Mouse (Mus musculus): ENCODE results near the gene Brpf3. TPM values are rescaled to one million over a fixed set of nuclear protein-coding genes. Genes with fewer than 3 reads are reported as not detected.

Brpf3 gene
- total and polyA plus RNA-seq, 3 experiments = 0.40 to 12.1 (median 1.5) TPM

DNA sequence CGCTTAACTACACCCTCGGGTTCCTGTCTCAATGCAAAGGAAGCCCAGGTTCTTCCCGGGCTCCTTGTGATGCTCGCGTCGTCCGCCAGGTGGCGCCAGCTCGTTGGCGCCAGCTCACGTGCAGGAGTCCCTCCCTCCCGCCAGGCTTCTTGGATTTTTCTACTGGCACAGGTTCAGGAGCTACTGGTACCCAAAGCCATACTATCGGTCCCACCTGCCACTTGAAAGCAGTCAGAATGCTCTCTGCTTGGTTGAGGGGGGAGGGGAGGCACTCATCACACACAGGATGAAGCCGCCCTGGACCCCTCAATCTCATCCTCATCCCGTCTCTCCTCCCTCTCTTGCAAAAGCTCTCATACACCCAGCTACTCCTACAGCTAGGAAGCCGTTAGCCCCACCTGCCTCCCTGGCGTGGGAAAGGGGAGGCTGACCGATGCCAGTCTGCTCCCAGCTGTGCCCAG lies 79.1 kb downstream of the Brpf3 start (continued):
- no peak for TF ChIP-seq PAX5 (IDR thresholded peaks at IDR 0.05; ENCODE audit: low read length)
- no peak for TF ChIP-seq ETS1 (conservative IDR thresholded peaks at IDR 0.05; ENCODE audit: low read depth, low read length)
- TF ChIP-seq CHD1 (IDR thresholded peaks at IDR 0.05; ENCODE audit: low read depth, low read length) = no peak
- no peak for TF ChIP-seq POLR2AphosphoS2 (IDR thresholded peaks at IDR 0.05; ENCODE audit: low read depth, low read length)
- no peak for TF ChIP-seq MAFK (IDR thresholded peaks at IDR 0.05; ENCODE audit: insufficient replicate concordance, low read length)
- no peak for TF ChIP-seq CHD2 (IDR thresholded peaks at IDR 0.05; ENCODE audit: low read length)
- TF ChIP-seq E2F4 (IDR thresholded peaks at IDR 0.05; ENCODE audit: insufficient replicate concordance, low read depth, low read length) = 0 out of 2 replicates have a peak, but pooled peaks have one; percentile 47

DNA sequence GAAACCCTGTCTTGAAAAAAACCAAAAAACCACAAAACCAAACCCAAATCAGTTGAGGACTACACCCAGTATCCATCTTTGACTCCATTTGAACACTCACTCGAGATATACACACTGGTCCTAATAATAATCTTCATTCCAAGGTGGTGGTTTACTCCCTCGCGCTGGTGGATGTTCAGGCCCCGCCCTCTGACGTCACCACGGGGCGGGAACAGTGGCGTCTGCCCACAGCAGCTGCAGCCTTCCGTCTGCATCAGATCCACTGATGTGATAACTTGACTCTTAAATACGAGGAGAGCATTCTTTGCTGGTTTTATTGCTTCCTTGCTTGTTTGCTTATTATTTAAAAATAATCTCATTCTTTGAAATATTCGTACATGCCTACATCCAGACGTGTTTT lies 81.4 kb downstream of the Brpf3 start:
- H3K4me3 ChIP-seq (replicated peaks in 1 of 3; ENCODE audit: low read depth in 2 of 3, low read length in 2 of 3, poor library complexity in 1 of 3) = no peak overlapping the region
- H3K4me2 ChIP-seq (ENCODE audit: insufficient read depth, low read depth, poor library complexity, severe bottlenecking) = peak overlapping the region; percentile 76
- peak overlapping the region; percentile 33; the same call in 1 of the 2 replicates for H3K9ac ChIP-seq (ENCODE audit: insufficient read depth, low read depth)
- H3K27me3 ChIP-seq (replicated peaks) = peaks cover 11% of the 10 kb centered on the region
- H3K36me3 ChIP-seq (replicated peaks in 1 of 2; ENCODE audit: control insufficient read depth in 1 of 2, insufficient read depth in 1 of 2, low read length in 1 of 2) = no peaks in the 10 kb centered on the region
- in situ Hi-C loops (cut with MboI; ENCODE audit: low pct_ligation_motif_present, low pct_unique_long_range_greater_than_20kb, low sequenced_read_pairs) (no loop called here), dilution Hi-C loops (cut with MboI; ENCODE audit: extremely low pct_ligation_motif_present, extremely low pct_unique_long_range_greater_than_20kb, low sequenced_read_pairs) (no loop called here)
- H3K9me3 ChIP-seq (replicated peaks; ENCODE audit: low read length) = no peaks in the 10 kb centered on the region
- H3K79me2 ChIP-seq (replicated peaks; ENCODE audit: control insufficient read depth, extremely low read depth, insufficient read depth, poor library complexity, severe bottlenecking) = no peaks in the 10 kb centered on the region
- H3K4me1 ChIP-seq (ENCODE audit: control insufficient read depth in 1 of 2, insufficient read depth in 2 of 2) = peaks cover 0 to 16% of the 10 kb centered on the region in 2 experiments; a peak in 2 of 4 replicates
- H3K27ac ChIP-seq (ENCODE audit: insufficient read depth, low read depth) = no peak overlapping the region
- DNase-seq (ENCODE audit: extremely low read depth) = peak; percentile 75
- TF ChIP-seq E2F4 (IDR thresholded peaks at IDR 0.05; ENCODE audit: insufficient replicate concordance, low read depth, low read length) = 0 out of 2 replicates have a peak, but pooled peaks have one; percentile 12
- no peak for TF ChIP-seq USF2 (conservative IDR thresholded peaks at IDR 0.05; ENCODE audit: low read depth, low read length)

DNA sequence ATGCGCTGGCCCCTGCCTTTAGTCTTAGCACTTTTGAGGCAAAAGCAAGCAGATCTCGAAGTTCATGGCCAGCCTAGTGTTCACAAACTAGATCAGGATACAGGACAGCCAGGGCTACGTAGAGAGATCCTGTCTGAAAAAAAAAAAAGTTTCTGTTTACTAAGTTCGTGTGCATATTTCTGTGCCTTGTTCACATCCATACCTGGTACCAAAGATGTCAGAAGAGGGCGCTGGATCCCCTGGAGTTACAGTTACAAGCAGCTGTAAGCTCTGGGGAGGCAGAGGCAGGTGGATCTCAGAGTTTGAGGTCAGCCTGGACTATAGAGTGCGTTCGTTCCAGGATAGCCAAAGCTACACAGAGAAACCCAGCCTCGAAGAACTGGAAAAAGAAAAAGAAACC lies 81.9 kb downstream of the Brpf3 start:
- H3K4me3 ChIP-seq (replicated peaks in 1 of 3; ENCODE audit: low read depth in 2 of 3, low read length in 2 of 3, poor library complexity in 1 of 3) = no peak overlapping the region
- peaks cover 0 to 16% of the 10 kb centered on the region in 2 experiments; a peak in 2 of 4 replicates for H3K4me1 ChIP-seq (ENCODE audit: control insufficient read depth in 1 of 2, insufficient read depth in 2 of 2)
- DNase-seq (ENCODE audit: extremely low read depth) = no peak
- no peaks in the 10 kb centered on the region for H3K9me3 ChIP-seq (replicated peaks; ENCODE audit: low read length)
- TF ChIP-seq JUND (conservative IDR thresholded peaks at IDR 0.05; ENCODE audit: low read depth, low read length) (no peak), MXI1 (IDR thresholded peaks at IDR 0.05; ENCODE audit: low read depth, low read length) (no peak), TCF12 (IDR thresholded peaks at IDR 0.05; ENCODE audit: low read depth, low read length) (no peak), CTCF (conservative IDR thresholded peaks at IDR 0.05 in 1 of 2, IDR thresholded peaks at IDR 0.05 in 1 of 2; ENCODE audit: low read depth in 2 of 2, low read length in 2 of 2) (peak in 1 of 2 experiments; percentile 54; a peak in 2 of 4 replicates), MYC (IDR thresholded peaks at IDR 0.05; ENCODE audit: low read depth, low read length) (no peak), JUN (IDR thresholded peaks at IDR 0.05; ENCODE audit: insufficient read depth, low read depth, low read length) (no peak), MAX (IDR thresholded peaks at IDR 0.05; ENCODE audit: low read length) (no peak), SMC3 (IDR thresholded peaks at IDR 0.05; ENCODE audit: low read depth, low read length) (peak; percentile 32), ZNF384 (IDR thresholded peaks at IDR 0.05; ENCODE audit: low read depth, low read length) (peak; percentile 68), POLR2AphosphoS2 (IDR thresholded peaks at IDR 0.05; ENCODE audit: low read depth, low read length) (no peak), IRF4 (IDR thresholded peaks at IDR 0.05; ENCODE audit: low read depth, low read length) (no peak), USF1 (IDR thresholded peaks at IDR 0.05; ENCODE audit: low read depth, low read length) (no peak), MAFK (IDR thresholded peaks at IDR 0.05; ENCODE audit: insufficient replicate concordance, low read length) (no peak), RAD21 (IDR thresholded peaks at IDR 0.05; ENCODE audit: low read depth, low read length) (peak; percentile 35), CHD2 (IDR thresholded peaks at IDR 0.05; ENCODE audit: low read length) (no peak), UBTF (IDR thresholded peaks at IDR 0.05; ENCODE audit: low read depth, low read length) (no peak), SIN3A (IDR thresholded peaks at IDR 0.05; ENCODE audit: low read length) (no peak), USF2 (conservative IDR thresholded peaks at IDR 0.05; ENCODE audit: low read depth, low read length) (no peak)
- H3K4me2 ChIP-seq (ENCODE audit: insufficient read depth, low read depth, poor library complexity, severe bottlenecking) = peak overlapping the region; percentile 76
- H3K9ac ChIP-seq (ENCODE audit: insufficient read depth, low read depth) = peak overlapping the region; percentile 33; the same call in 1 of the 2 replicates
- no peak overlapping the region for H3K27ac ChIP-seq (ENCODE audit: insufficient read depth, low read depth)
- dilution Hi-C loops (cut with MboI; ENCODE audit: extremely low pct_ligation_motif_present, extremely low pct_unique_long_range_greater_than_20kb, low sequenced_read_pairs) (no loop called here), in situ Hi-C loops (cut with MboI; ENCODE audit: low pct_ligation_motif_present, low pct_unique_long_range_greater_than_20kb, low sequenced_read_pairs) (no loop called here)
- H3K27me3 ChIP-seq (replicated peaks) = peaks cover 11% of the 10 kb centered on the region
- no peaks in the 10 kb centered on the region for H3K36me3 ChIP-seq (replicated peaks in 1 of 2; ENCODE audit: control insufficient read depth in 1 of 2, insufficient read depth in 1 of 2, low read length in 1 of 2)
- no peaks in the 10 kb centered on the region for H3K79me2 ChIP-seq (replicated peaks; ENCODE audit: control insufficient read depth, extremely low read depth, insufficient read depth, poor library complexity, severe bottlenecking)
